Mouse (Mus musculus) embryonic facial prominence, embryonic 11.5 days (tissue): ENCODE results near the gene H2-DMa. TPM values are rescaled to one million over a fixed set of nuclear protein-coding genes. Genes with fewer than 3 reads are reported as not detected.

Experiments used
- ATAC-seq: fragments of 200-750 bp; cut with Nextera tagmentation; replicated peaks from 2 replicates; pipeline ENCODE4 v1.8.0; 2017; ENCODE audit warnings: low read depth; ENCODE audit not compliant: insufficient number of reproducible peaks, low FRiP score, low TSS enrichment
- DNase-seq: peaks from one replicate; pipeline ENCODE4 v3.0.0-alpha.2; 2015; ENCODE audit warnings: low spot score
- H3K27ac ChIP-seq: fragments of 300-500 bp; sonication (generic); replicated peaks from 2 replicates; pipeline ENCODE4 v1.5.1; 2014; ENCODE audit warnings: mild to moderate bottlenecking, low read depth, low read length, control low read depth
- H3K27me3 ChIP-seq: fragments of 300-500 bp; sonication (generic); 2 replicates; pipeline ENCODE4 v1.6.1; 2014; ENCODE audit warnings: mild to moderate bottlenecking, low read length, moderate library complexity, mixed read lengths; ENCODE audit not compliant: control insufficient read depth, insufficient read depth
- H3K36me3 ChIP-seq: fragments of 300-500 bp; sonication (generic); replicated peaks from 2 replicates; pipeline ENCODE4 v1.6.1; 2014; ENCODE audit warnings: low read depth, mild to moderate bottlenecking, low read length, moderate library complexity, mixed read lengths; ENCODE audit not compliant: control insufficient read depth, insufficient read depth
- H3K4me1 ChIP-seq: fragments of 300-500 bp; sonication (generic); 2 replicates; pipeline ENCODE4 v1.6.1; 2014; ENCODE audit warnings: low read length, mixed read lengths; ENCODE audit not compliant: control insufficient read depth, insufficient read depth
- H3K4me2 ChIP-seq: fragments of 300-500 bp; sonication (generic); 2 replicates; pipeline ENCODE4 v1.6.1; 2014; ENCODE audit warnings: low read depth, mild to moderate bottlenecking, control low read depth, low read length, moderate library complexity
- H3K4me3 ChIP-seq: fragments of 300-500 bp; sonication (generic); 2 replicates; pipeline ENCODE4 v1.5.1; 2014; ENCODE audit warnings: low read depth, low read length, control low read depth
- H3K9ac ChIP-seq: fragments of 300-500 bp; sonication (generic); replicated peaks from 2 replicates; pipeline ENCODE4 v1.6.1; 2014; ENCODE audit warnings: mild to moderate bottlenecking, control low read depth, low read length
- H3K9me3 ChIP-seq: fragments of 300-500 bp; sonication (generic); replicated peaks from 2 replicates; pipeline ENCODE4 v1.6.1; 2016; ENCODE audit warnings: mild to moderate bottlenecking, low read length, inconsistent platforms, mixed read lengths; ENCODE audit not compliant: control insufficient read depth
- WGBS: fragments of 180-500 bp; shearing (Covaris S2); extraction: QIAGEN DNeasy Blood & Tissue Kit; methylation state at CpG from one replicate; pipeline ENCODE4 v1.1.7; 2014; 5-methylcytosine and 5-hydroxymethylcytosine counted together
- polyA plus RNA-seq: library from polyadenylated mRNA; unstranded; fragments of >200 nt; fragmentation: Nextera tagmentation; extraction: Ambion mirVana; gene quantifications from 2 replicates; pipeline ENCODE4 v1.2.1, GENCODE M21; 2014

Gene H2-DMa
- polyA plus RNA-seq, 1 experiment from 2014 or later: 9.7 TPM

DNA sequence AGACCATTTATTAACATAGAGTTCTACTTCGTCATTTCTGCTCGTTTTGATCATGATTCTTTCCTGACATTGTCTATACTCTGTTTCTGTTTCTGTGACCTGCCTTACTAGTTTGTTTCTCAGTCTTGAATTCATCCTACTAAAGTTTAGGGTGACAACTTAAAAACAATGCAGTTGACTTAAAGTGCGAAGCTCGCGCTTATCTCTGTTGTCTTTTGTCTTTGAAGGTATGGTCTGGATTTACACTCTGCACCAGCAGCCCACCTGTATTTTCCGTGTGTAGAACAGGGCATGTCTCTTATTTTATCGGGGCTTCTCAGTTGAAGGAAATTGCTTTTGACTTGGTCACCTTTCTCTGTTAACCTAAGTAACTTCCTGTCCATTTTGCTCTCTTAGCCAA lies 3.8 kb downstream of the H2-DMa start:
- DNase-seq (no peak), ATAC-seq (no peak)
- H3K36me3 ChIP-seq: peaks cover 5% of the 10 kb centered on the region
- H3K9me3 ChIP-seq: no peaks in the 10 kb centered on the region
- H3K9ac ChIP-seq: peak overlapping the region; percentile 98
- H3K27ac ChIP-seq: peak overlapping the region; percentile 100
- 3% methylated on average over 7 of the region's 7 CpGs for WGBS
- H3K27me3 ChIP-seq: no peaks in the 10 kb centered on the region
- peak overlapping the region; percentile 94 for H3K4me2 ChIP-seq
- H3K4me1 ChIP-seq: no peaks in the 10 kb centered on the region
- H3K4me3 ChIP-seq: peak overlapping the region; percentile 100

DNA sequence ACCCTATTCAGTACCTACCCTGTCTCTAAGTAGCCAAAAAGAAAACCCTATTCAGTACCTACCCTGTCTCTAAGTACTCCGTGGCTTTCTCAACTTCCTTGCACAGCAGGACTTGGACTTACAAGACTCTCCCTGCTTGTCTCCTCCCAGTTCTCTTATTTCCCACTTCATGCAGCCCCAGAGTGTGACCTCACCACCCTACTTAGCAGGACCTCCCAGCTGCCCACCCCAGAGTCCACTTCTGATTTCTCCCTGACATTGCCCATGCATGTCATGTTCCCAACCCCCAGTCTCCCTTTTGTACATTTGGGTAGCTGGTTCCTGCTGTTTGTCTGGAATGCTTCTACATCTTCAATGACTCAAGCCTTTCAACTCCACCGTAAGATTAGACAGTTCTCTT lies 4.2 kb downstream of the H2-DMa start:
- ATAC-seq (no peak), DNase-seq (peak; percentile 41)
- Histone ChIP-seq H3K4me3 (peak overlapping the region; percentile 100), H3K4me1 (no peaks in the 10 kb centered on the region), H3K4me2 (peak overlapping the region; percentile 94), H3K27ac (peak overlapping the region; percentile 100), H3K9me3 (no peaks in the 10 kb centered on the region), H3K9ac (peak overlapping the region; percentile 98), H3K36me3 (peaks cover 3% of the 10 kb centered on the region), H3K27me3 (no peaks in the 10 kb centered on the region)
- WGBS: 13% methylated on average over 2 of the region's 2 CpGs

DNA sequence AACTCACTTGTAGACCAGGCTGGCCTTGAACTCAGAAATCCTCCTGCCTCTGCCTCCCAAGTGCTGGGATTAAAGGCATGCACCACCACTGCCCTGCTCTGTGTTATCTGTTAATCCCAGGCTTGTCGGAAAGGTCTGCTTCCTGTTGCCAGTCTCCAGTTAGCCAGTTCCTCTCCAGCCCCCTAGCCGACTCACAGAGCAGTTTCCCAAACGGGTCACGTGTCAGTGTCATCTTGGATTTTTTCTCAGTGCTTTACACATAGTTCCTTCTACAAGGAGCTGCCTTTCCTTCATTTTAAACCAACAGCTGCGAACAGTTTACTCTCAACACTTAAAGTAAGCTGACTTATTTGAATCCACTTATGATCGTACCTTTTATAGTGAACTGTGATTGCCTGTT lies 5.3 kb downstream of the H2-DMa start:
- WGBS: 84% methylated on average over 6 of the region's 6 CpGs
- H3K4me2 ChIP-seq: no peak overlapping the region
- ATAC-seq (no peak), DNase-seq (no peak)
- no peak overlapping the region for H3K4me3 ChIP-seq
- H3K9ac ChIP-seq: no peak overlapping the region
- H3K36me3 ChIP-seq: no peaks in the 10 kb centered on the region
- no peaks in the 10 kb centered on the region for H3K4me1 ChIP-seq
- H3K9me3 ChIP-seq: no peaks in the 10 kb centered on the region
- no peak overlapping the region for H3K27ac ChIP-seq
- no peaks in the 10 kb centered on the region for H3K27me3 ChIP-seq

DNA sequence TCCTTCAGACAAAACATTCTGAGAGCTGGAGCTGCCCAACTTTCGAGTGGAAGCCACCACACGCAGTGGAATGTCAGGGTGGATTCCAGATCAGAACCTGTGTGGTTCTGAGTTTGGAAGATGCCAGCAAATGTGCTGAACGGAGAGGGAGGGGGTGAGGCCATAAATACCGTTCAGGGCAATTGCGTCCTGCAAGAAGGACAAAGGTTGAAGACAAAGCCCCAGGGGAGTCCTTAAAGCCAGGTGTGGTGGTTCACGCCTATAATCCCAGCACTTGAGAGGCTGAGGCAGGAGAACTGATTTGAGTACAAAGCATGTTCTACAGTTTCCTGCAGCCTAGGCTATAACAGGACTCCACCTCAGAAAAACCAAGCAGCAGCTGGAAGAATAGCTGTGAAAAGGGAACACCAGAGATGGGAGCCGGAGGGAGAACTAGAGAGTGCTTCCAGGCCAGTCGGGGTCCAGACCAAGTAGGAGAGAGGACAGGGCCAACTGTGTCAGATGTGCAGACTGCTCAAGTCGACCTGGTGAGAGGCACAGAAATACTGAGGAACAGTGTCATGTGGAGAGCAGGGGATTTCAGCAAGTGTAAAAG lies 7.6 kb downstream of the H2-DMa start:
- DNase-seq: no peak
- Histone ChIP-seq H3K9me3 (no peaks in the 10 kb centered on the region), H3K9ac (no peak overlapping the region), H3K27me3 (no peaks in the 10 kb centered on the region), H3K4me2 (no peak overlapping the region), H3K4me1 (no peaks in the 10 kb centered on the region), H3K36me3 (no peaks in the 10 kb centered on the region), H3K27ac (no peak overlapping the region), H3K4me3 (no peak overlapping the region)
- ATAC-seq: no peak
- WGBS: 58% methylated on average over 9 of the region's 9 CpGs

DNA sequence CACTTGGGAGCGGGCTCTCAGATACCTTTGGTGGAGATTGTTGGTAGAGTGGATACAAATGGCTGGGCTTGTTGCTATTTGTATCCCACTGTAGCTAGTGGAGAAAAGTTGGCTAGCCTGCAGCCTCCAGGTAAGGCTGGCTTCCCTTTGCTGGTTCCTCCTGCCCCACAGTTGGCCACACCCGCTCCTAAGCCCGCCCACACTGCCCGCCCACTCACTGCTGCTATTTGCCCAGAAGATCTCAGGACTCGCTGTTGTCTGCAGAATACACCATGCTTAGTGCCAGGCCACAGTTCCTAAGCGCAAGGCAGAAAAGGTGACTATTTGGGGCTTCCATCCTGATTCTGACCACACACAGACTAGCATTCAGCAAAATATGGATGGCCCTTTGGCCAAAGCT lies 8.1 kb downstream of the H2-DMa start:
- H3K9ac ChIP-seq: no peak overlapping the region
- H3K4me1 ChIP-seq: no peaks in the 10 kb centered on the region
- H3K4me2 ChIP-seq: no peak overlapping the region
- WGBS: 22% methylated on average over 6 of the region's 6 CpGs
- H3K27ac ChIP-seq: no peak overlapping the region
- H3K9me3 ChIP-seq: no peaks in the 10 kb centered on the region
- ATAC-seq (no peak), DNase-seq (no peak)
- no peak overlapping the region for H3K4me3 ChIP-seq
- no peaks in the 10 kb centered on the region for H3K36me3 ChIP-seq
- H3K27me3 ChIP-seq: no peaks in the 10 kb centered on the region

DNA sequence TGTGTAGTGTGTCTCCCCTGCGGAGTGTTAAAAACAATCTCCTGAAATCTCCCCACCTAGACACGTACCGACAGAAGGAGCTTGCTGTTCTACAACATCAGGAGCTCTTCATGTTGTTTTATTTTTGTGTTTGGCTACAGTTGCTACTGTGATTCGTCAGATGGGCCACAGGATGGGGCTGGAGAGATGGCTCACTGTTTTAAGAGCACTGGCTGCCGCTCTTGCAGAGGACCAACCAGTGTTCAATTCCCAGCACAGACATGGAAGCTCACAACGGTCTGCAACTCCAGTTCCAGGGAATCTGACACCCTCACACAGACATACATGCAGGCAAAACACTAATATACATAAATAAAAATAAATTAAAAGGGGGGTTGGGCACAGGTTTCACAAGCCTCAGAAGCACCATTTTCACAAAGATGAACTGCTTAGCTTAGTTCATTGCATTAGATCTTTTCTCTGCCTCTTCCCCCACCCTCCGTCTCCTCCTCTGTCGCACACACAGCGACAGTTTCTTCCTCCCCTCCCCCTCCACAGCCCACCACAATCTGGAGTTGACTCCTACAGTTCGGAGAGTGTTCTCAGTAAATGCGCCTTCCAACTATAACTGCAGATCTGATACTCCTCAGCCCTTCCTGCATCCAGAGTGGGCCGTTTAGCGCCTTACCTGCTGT lies 9.1 kb downstream of the H2-DMa start:
- H3K9me3 ChIP-seq: no peaks in the 10 kb centered on the region
- H3K27me3 ChIP-seq: no peaks in the 10 kb centered on the region
- no peak for DNase-seq
- no peak overlapping the region for H3K27ac ChIP-seq
- WGBS: 17% methylated on average over 13 of the region's 13 CpGs
- no peak overlapping the region for H3K9ac ChIP-seq
- H3K4me2 ChIP-seq: no peak overlapping the region
- no peaks in the 10 kb centered on the region for H3K4me1 ChIP-seq
- no peak overlapping the region for H3K4me3 ChIP-seq
- no peaks in the 10 kb centered on the region for H3K36me3 ChIP-seq
- no peak for ATAC-seq

DNA sequence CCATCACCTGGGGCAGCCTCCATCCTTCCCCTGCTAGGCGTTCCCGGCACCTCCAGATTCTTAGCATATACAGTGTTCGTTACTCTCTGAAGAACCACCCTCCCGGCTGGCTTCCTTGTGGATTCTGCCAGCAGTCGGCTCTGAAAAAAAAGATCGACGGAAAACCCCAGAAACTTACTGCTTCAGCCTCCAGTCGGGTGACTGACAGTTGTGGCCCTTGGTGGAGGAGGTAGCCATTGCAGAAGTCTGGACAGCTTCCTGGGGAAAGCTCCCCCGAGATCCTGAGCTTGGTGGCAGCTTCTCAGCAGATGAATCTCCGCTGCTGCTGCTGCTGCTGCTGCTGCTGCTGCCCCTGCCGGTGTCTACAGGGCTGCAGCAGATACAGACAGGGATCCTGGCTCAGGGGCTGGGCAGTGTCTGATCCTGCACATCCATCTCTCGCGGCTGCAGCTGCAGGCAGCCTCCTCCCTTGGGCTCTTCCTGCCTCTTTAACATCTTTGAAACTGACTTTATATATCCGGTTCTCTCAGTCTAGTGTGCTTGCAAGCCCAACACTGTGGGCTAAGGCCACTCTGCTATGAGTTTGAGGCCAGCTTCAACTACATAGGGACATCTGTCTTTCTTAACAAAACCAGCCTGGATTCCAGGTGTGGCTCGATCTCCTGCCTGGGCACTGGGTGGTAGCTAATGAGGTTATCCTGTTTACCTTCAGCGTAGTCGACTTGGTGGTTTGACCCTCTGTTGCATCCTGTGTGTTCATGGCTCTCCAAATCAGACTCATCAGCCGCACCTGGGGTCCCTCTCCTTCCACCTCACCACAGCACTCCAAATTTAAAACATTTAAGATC lies 9.8 kb downstream of the H2-DMa start:
- Histone ChIP-seq H3K4me1 (no peaks in the 10 kb centered on the region), H3K27me3 (no peaks in the 10 kb centered on the region), H3K36me3 (no peaks in the 10 kb centered on the region), H3K9me3 (no peaks in the 10 kb centered on the region), H3K4me3 (no peak overlapping the region), H3K27ac (no peak overlapping the region), H3K9ac (no peak overlapping the region), H3K4me2 (no peak overlapping the region)
- peak; percentile 40 for DNase-seq
- 20% methylated on average over 18 of the region's 18 CpGs for WGBS
- no peak for ATAC-seq
